Mouse (Mus musculus) hindbrain, embryonic 14.5 days (tissue): ENCODE measurements at regions not wholly inside any gene's neighbourhood (a gene's known extent, or its start where the extent isn't known, plus 50 kb on each side); places are given as distances from the start of the nearest gene placed in this dataset.

Source experiments
- ATAC-seq: fragments of 200-750 bp; cut with Nextera tagmentation; 2 replicates; pipeline ENCODE4 v1.8.0; 2017; ENCODE audit warnings: moderate number of reproducible peaks, mild to moderate bottlenecking, moderate TSS enrichment, moderate library complexity; ENCODE audit not compliant: low FRiP score
- DNase-seq: peaks from one replicate; pipeline ENCODE4 v3.0.0-alpha.2; 2015; ENCODE audit warnings: low spot score
- H3K27ac ChIP-seq: fragments of 300-500 bp; sonication (generic); 2 replicates; pipeline ENCODE4 v1.5.1; 2014; ENCODE audit warnings: mild to moderate bottlenecking, moderate library complexity
- H3K27me3 ChIP-seq: fragments of 300-500 bp; sonication (generic); 2 replicates; pipeline ENCODE4 v1.6.1; 2014; ENCODE audit warnings: mild to moderate bottlenecking, low read length, mixed read lengths; ENCODE audit not compliant: control insufficient read depth, insufficient read depth
- H3K36me3 ChIP-seq: fragments of 300-500 bp; sonication (generic); replicated peaks from 2 replicates; pipeline ENCODE4 v1.6.1; 2014; ENCODE audit not compliant: control insufficient read depth, insufficient read depth
- H3K4me1 ChIP-seq: fragments of 300-500 bp; sonication (generic); replicated peaks from 2 replicates; pipeline ENCODE4 v1.6.1; 2014; ENCODE audit warnings: antibody characterized with exemption, low read length, mixed read lengths; ENCODE audit not compliant: control insufficient read depth, insufficient read depth
- H3K4me2 ChIP-seq: fragments of 300-500 bp; sonication (generic); replicated peaks from 2 replicates; pipeline ENCODE4 v1.6.1; 2014; ENCODE audit warnings: mild to moderate bottlenecking, moderate library complexity
- H3K4me3 ChIP-seq: fragments of 300-500 bp; sonication (generic); replicated peaks from 2 replicates; pipeline ENCODE4 v1.5.1; 2014; ENCODE audit warnings: mild to moderate bottlenecking, low read length
- H3K9ac ChIP-seq: fragments of 300-500 bp; sonication (generic); 2 replicates; pipeline ENCODE4 v1.6.1; 2014
- H3K9me3 ChIP-seq: fragments of 300-500 bp; sonication (generic); 2 replicates; pipeline ENCODE4 v1.6.1; 2016; ENCODE audit warnings: low read length; ENCODE audit not compliant: control insufficient read depth
- WGBS: fragments of 180-500 bp; shearing (Covaris S2); extraction: QIAGEN DNeasy Blood & Tissue Kit; methylation state at CpG from one replicate; pipeline ENCODE4 v1.1.7; 2014; 5-methylcytosine and 5-hydroxymethylcytosine counted together

- Histone ChIP-seq H3K9ac (no peak overlapping the region), H3K9me3 (no peaks in the 10 kb centered on the region), H3K27me3 (no peaks in the 10 kb centered on the region), H3K36me3 (no peaks in the 10 kb centered on the region), H3K4me2 (no peak overlapping the region), H3K4me1 (no peaks in the 10 kb centered on the region; the same call in 1 of the 2 replicates), H3K27ac (no peak overlapping the region), H3K4me3 (no peak overlapping the region)
- ATAC-seq (no peak), DNase-seq (no peak)
- WGBS, result 67% methylated on average over 4 of the region's 4 CpGs
Measured at GRCm38 (mm10) chr11:24328481-24328880, 250.6 kb downstream of the Bcl11a start.

- H3K9me3 ChIP-seq, result no peaks in the 10 kb centered on the region
- ATAC-seq, result no peak
- DNase-seq, result no peak
- H3K9ac ChIP-seq, result no peak overlapping the region
- no peak overlapping the region for H3K27ac ChIP-seq
- H3K4me3 ChIP-seq, result no peak overlapping the region
- WGBS, result 66% methylated on average over 10 of the region's 10 CpGs
- no peaks in the 10 kb centered on the region for H3K36me3 ChIP-seq
- H3K4me2 ChIP-seq, result no peak overlapping the region
- H3K27me3 ChIP-seq, result no peaks in the 10 kb centered on the region
- no peaks in the 10 kb centered on the region; the same call in 1 of the 2 replicates for H3K4me1 ChIP-seq
Measured at GRCm38 (mm10) chr11:24330366-24331124, 252.7 kb downstream of the Bcl11a start.

- WGBS, result 92% methylated on average over 3 of the region's 3 CpGs
- no peak for ATAC-seq
- Histone ChIP-seq H3K36me3 (no peaks in the 10 kb centered on the region), H3K9ac (no peak overlapping the region), H3K27ac (no peak overlapping the region), H3K9me3 (no peaks in the 10 kb centered on the region), H3K4me3 (no peak overlapping the region), H3K27me3 (no peaks in the 10 kb centered on the region), H3K4me2 (no peak overlapping the region), H3K4me1 (no peaks in the 10 kb centered on the region; the same call in 1 of the 2 replicates)
- DNase-seq, result no peak
Measured at GRCm38 (mm10) chr11:24332241-24332640, 254.4 kb downstream of the Bcl11a start.

GRCm38 (mm10) chr11:24333111-24333510, 255.3 kb downstream of the Bcl11a start:
- Histone ChIP-seq H3K27ac (no peak overlapping the region), H3K9ac (no peak overlapping the region), H3K4me2 (no peak overlapping the region), H3K4me3 (no peak overlapping the region), H3K36me3 (no peaks in the 10 kb centered on the region), H3K4me1 (no peaks in the 10 kb centered on the region; the same call in 1 of the 2 replicates), H3K9me3 (no peaks in the 10 kb centered on the region), H3K27me3 (no peaks in the 10 kb centered on the region)
- ATAC-seq (no peak), DNase-seq (no peak)
- WGBS, result 82% methylated on average over 6 of the region's 6 CpGs

GRCm38 (mm10) chr11:24335256-24335655, 257.4 kb downstream of the Bcl11a start:
- Histone ChIP-seq H3K27ac (no peak overlapping the region), H3K9ac (no peak overlapping the region), H3K36me3 (no peaks in the 10 kb centered on the region), H3K9me3 (no peaks in the 10 kb centered on the region), H3K4me1 (no peaks in the 10 kb centered on the region; the same call in 1 of the 2 replicates), H3K27me3 (no peaks in the 10 kb centered on the region), H3K4me2 (no peak overlapping the region), H3K4me3 (no peak overlapping the region)
- DNase-seq (no peak), ATAC-seq (no peak)
- WGBS, result 91% methylated on average over 4 of the region's 4 CpGs

- WGBS, result 69% methylated on average over 1 of the region's 1 CpGs
- no peaks in the 10 kb centered on the region for H3K36me3 ChIP-seq
- H3K4me1 ChIP-seq, result no peaks in the 10 kb centered on the region
- DNase-seq (no peak), ATAC-seq (no peak)
- no peaks in the 10 kb centered on the region for H3K27me3 ChIP-seq
- no peaks in the 10 kb centered on the region for H3K9me3 ChIP-seq
- H3K27ac ChIP-seq, result no peak overlapping the region
- no peak overlapping the region for H3K4me2 ChIP-seq
- H3K4me3 ChIP-seq, result no peak overlapping the region
- no peak overlapping the region for H3K9ac ChIP-seq
Measured at GRCm38 (mm10) chr11:24338111-24338510, 260.3 kb downstream of the Bcl11a start.

DNA sequence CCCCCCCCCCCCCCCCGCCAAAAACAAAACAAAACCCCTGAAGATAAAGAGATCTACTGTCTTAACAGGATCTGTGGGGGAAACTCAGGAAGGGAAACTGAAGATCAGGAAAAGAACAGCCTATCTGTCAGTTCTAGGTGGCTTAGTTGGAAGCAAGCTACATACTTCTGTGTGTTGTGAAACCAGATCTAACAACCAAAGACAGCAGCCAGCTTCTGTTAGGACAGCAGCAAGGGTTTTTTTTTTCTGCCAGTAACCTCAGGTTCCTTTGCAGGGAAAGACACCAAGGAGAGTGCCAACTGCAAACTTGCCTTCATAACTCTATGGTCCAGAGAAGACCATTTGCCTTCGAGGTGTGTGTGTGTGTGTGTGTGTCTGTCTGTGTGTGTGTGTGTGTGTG, 261.2 kb downstream of the Bcl11a start:
- no peaks in the 10 kb centered on the region for H3K4me1 ChIP-seq
- no peaks in the 10 kb centered on the region for H3K27me3 ChIP-seq
- no peak overlapping the region for H3K4me2 ChIP-seq
- H3K4me3 ChIP-seq, result no peak overlapping the region
- H3K36me3 ChIP-seq, result no peaks in the 10 kb centered on the region
- DNase-seq (no peak), ATAC-seq (no peak)
- H3K9me3 ChIP-seq, result no peaks in the 10 kb centered on the region
- WGBS, result 45% methylated on average over 2 of the region's 2 CpGs
- no peak overlapping the region for H3K27ac ChIP-seq
- H3K9ac ChIP-seq, result no peak overlapping the region

DNA sequence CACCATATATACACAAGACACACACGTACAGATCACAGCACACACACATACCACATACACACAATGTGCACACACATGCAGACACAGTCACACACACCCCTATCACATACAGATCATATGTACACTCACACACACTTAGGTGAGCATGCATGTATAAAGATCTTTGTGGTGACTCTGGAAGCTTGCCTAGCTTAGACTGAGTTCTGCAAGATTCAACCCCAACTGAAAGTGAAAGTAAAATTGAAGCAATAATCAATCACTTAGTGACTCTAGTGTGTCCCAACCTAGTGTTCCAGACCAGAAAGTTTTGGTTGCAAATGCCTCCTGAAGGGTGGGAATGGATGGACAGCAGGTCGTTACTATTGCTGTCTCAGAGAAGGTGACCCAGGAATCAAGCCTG, 262.8 kb downstream of the Bcl11a start:
- Histone ChIP-seq H3K27ac (no peak overlapping the region), H3K4me2 (no peak overlapping the region), H3K4me3 (no peak overlapping the region), H3K9me3 (no peaks in the 10 kb centered on the region), H3K4me1 (no peaks in the 10 kb centered on the region), H3K9ac (no peak overlapping the region), H3K27me3 (no peaks in the 10 kb centered on the region), H3K36me3 (no peaks in the 10 kb centered on the region)
- DNase-seq (no peak), ATAC-seq (no peak)
- WGBS, result 79% methylated on average over 2 of the region's 2 CpGs

GRCm38 (mm10) chr11:24341650-24342049, 263.8 kb downstream of the Bcl11a start:
- 76% methylated on average over 3 of the region's 3 CpGs for WGBS
- H3K4me1 ChIP-seq, result no peaks in the 10 kb centered on the region
- H3K4me3 ChIP-seq, result no peak overlapping the region
- DNase-seq (no peak), ATAC-seq (no peak)
- no peak overlapping the region for H3K4me2 ChIP-seq
- no peaks in the 10 kb centered on the region for H3K27me3 ChIP-seq
- no peak overlapping the region for H3K27ac ChIP-seq
- no peaks in the 10 kb centered on the region for H3K36me3 ChIP-seq
- no peak overlapping the region for H3K9ac ChIP-seq
- no peaks in the 10 kb centered on the region for H3K9me3 ChIP-seq

GRCm38 (mm10) chr11:24342176-24342575, 264.3 kb downstream of the Bcl11a start:
- H3K4me1 ChIP-seq, result peaks cover 4% of the 10 kb centered on the region
- no peak overlapping the region for H3K4me3 ChIP-seq
- ATAC-seq (no peak), DNase-seq (no peak)
- H3K4me2 ChIP-seq, result no peak overlapping the region
- H3K27ac ChIP-seq, result no peak overlapping the region
- no peaks in the 10 kb centered on the region for H3K36me3 ChIP-seq
- 57% methylated on average over 2 of the region's 2 CpGs for WGBS
- H3K9ac ChIP-seq, result no peak overlapping the region
- H3K27me3 ChIP-seq, result no peaks in the 10 kb centered on the region
- H3K9me3 ChIP-seq, result no peaks in the 10 kb centered on the region
